In genomic region chr12:91774811-91775284, GRCm38 (mm10) we compare ENCODE assay signal across 9 mouse cellular contexts. TPM values are rescaled to one million over a fixed set of nuclear protein-coding genes. Genes with fewer than 3 reads are reported as not detected.
DNase-seq lines count a peak whose midpoint lies in the region; ATAC-seq and TF ChIP-seq lines count a peak whose summit lies in the region.
"Had no signal": no experiment of that assay in that cellular context is flagged by ENCODE, and none has a peak within 500 bp of the region (broad histone marks: within the 10 kb centered on the region; RNA-seq: fewer than 3 reads in every experiment).

No protein-coding gene starts in this region.

- no peaks in the 10 kb centered on the region for H3K27me3 ChIP-seq in hindbrain, postnatal 0 days (ENCODE audit: insufficient read depth, low read length)
- H3K27me3 ChIP-seq in hindbrain, embryonic 12.5 days: peaks cover 4% of the 10 kb centered on the region; the same call in 1 of the 2 replicates
- no peaks in the 10 kb centered on the region for H3K27me3 ChIP-seq in C2C12 (ENCODE audit: control insufficient read depth, insufficient read depth, insufficient read length)
- H3K27me3 ChIP-seq in forebrain, embryonic 16.5 days (replicated peaks; ENCODE audit: control insufficient read depth, insufficient read depth, low read length): no peaks in the 10 kb centered on the region
- H3K27me3 ChIP-seq: intestine, embryonic 15.5 days had no signal

- no peaks in the 10 kb centered on the region for H3K79me3 ChIP-seq in C2C12 (ENCODE audit: low read depth)

- no peak for TF ChIP-seq POLR2A in cortical plate, adult 2 months (IDR thresholded peaks at IDR 0.05; ENCODE audit: extremely low read depth, insufficient read depth, low read length)

- no peaks in the 10 kb centered on the region for H3K9me3 ChIP-seq in hindbrain, postnatal 0 days (ENCODE audit: low read length)
- no peaks in the 10 kb centered on the region for H3K9me3 ChIP-seq in hindbrain, embryonic 12.5 days (replicated peaks)
- H3K9me3 ChIP-seq in forebrain, embryonic 16.5 days (ENCODE audit: control insufficient read depth, low read length): no peaks in the 10 kb centered on the region
- H3K9me3 ChIP-seq: intestine, embryonic 15.5 days had no signal

- 67% methylated on average over 8 of the region's 8 CpGs for WGBS in hindbrain, postnatal 0 days
- 75% methylated on average over 8 of the region's 8 CpGs for WGBS in hindbrain, embryonic 12.5 days
- WGBS in forebrain, embryonic 16.5 days: 64% methylated on average over 8 of the region's 8 CpGs

- no peak overlapping the region for H3K4me2 ChIP-seq in hindbrain, postnatal 0 days (ENCODE audit: low read depth, low read length)
- no peak overlapping the region for H3K4me2 ChIP-seq in hindbrain, embryonic 12.5 days (replicated peaks)
- H3K4me2 ChIP-seq in forebrain, embryonic 16.5 days (ENCODE audit: low read length): no peak overlapping the region
- H3K4me2 ChIP-seq: intestine, embryonic 15.5 days had no signal

- no peak overlapping the region for H3K4me3 ChIP-seq in hindbrain, postnatal 0 days (ENCODE audit: low read length)
- H3K4me3 ChIP-seq in hindbrain, embryonic 12.5 days: no peak overlapping the region
- no peak overlapping the region for H3K4me3 ChIP-seq in C2C12 (ENCODE audit: insufficient read depth, poor library complexity, severe bottlenecking)
- no peak overlapping the region for H3K4me3 ChIP-seq in cortical plate, adult 2 months (ENCODE audit: insufficient read depth, low read length)
- H3K4me3 ChIP-seq in forebrain, embryonic 16.5 days (replicated peaks; ENCODE audit: low read length): no peak overlapping the region
- H3K4me3 ChIP-seq: intestine, embryonic 15.5 days had no signal

- TF ChIP-seq CTCF in hindbrain, postnatal 0 days (IDR thresholded peaks at IDR 0.05; ENCODE audit: low read depth): no peak
- TF ChIP-seq CTCF in C2C12 (IDR thresholded peaks at IDR 0.05; ENCODE audit: control insufficient read depth, insufficient read depth, insufficient read length): no peak
- TF ChIP-seq CTCF in cortical plate, adult 2 months (IDR thresholded peaks at IDR 0.05; ENCODE audit: extremely low read depth, insufficient read depth, low read length): no peak

- no peak overlapping the region for H3K9ac ChIP-seq in hindbrain, postnatal 0 days (replicated peaks; ENCODE audit: low read length)
- no peak overlapping the region for H3K9ac ChIP-seq in hindbrain, embryonic 12.5 days
- no peak overlapping the region for H3K9ac ChIP-seq in forebrain, embryonic 16.5 days (replicated peaks; ENCODE audit: low read depth, low read length)
- H3K9ac ChIP-seq: intestine, embryonic 15.5 days had no signal

- ATAC-seq in hindbrain, postnatal 0 days: no peak
- ATAC-seq in hindbrain, embryonic 12.5 days (ENCODE audit: low FRiP score): no peak
- no peak for ATAC-seq in forebrain, embryonic 16.5 days
- ATAC-seq: intestine, embryonic 15.5 days had no signal

- H3K27ac ChIP-seq in hindbrain, postnatal 0 days: peak overlapping the region; percentile 32; the same call in 1 of the 2 replicates
- H3K27ac ChIP-seq in hindbrain, embryonic 12.5 days: no peak overlapping the region
- peak overlapping the region; percentile 70 for H3K27ac ChIP-seq in cortical plate, adult 2 months (ENCODE audit: insufficient read depth, low read length)
- no peak overlapping the region for H3K27ac ChIP-seq in forebrain, embryonic 16.5 days (ENCODE audit: low read length)
- H3K27ac ChIP-seq: intestine, embryonic 15.5 days had no signal

- no peaks in the 10 kb centered on the region for H3K4me1 ChIP-seq in hindbrain, postnatal 0 days (ENCODE audit: insufficient read depth, low read length)
- H3K4me1 ChIP-seq in hindbrain, embryonic 12.5 days: 0 out of 2 replicates have a peak, but pooled peaks cover 5% of the 10 kb centered on the region
- H3K4me1 ChIP-seq in cortical plate, adult 2 months (ENCODE audit: control insufficient read depth, insufficient read depth, low read length): no peaks in the 10 kb centered on the region
- H3K4me1 ChIP-seq in forebrain, embryonic 16.5 days (replicated peaks; ENCODE audit: control insufficient read depth, insufficient read depth, low read length): peaks cover 10% of the 10 kb centered on the region

- peaks cover 8% of the 10 kb centered on the region for H3K79me2 ChIP-seq in C2C12 (ENCODE audit: control insufficient read depth, insufficient read depth)

- DNase-seq in hindbrain, postnatal 0 days (ENCODE audit: low spot score): peak; percentile 59
- DNase-seq in induced T-regulatory cell, adult 2 months (ENCODE audit: low read depth): peak; percentile 55
- no peak for DNase-seq in spleen, postnatal 10 days (ENCODE audit: low spot score in 2 of 2)
- no peak for DNase-seq in cerebellum, postnatal 4 days (ENCODE audit: low spot score in 2 of 2)

- H3K36me3 ChIP-seq in hindbrain, postnatal 0 days (ENCODE audit: insufficient read depth, low read length): no peaks in the 10 kb centered on the region
- no peaks in the 10 kb centered on the region for H3K36me3 ChIP-seq in hindbrain, embryonic 12.5 days
- no peaks in the 10 kb centered on the region for H3K36me3 ChIP-seq in C2C12 (ENCODE audit: control insufficient read depth, insufficient read depth)
- H3K36me3 ChIP-seq in forebrain, embryonic 16.5 days (ENCODE audit: control insufficient read depth, insufficient read depth): no peaks in the 10 kb centered on the region
- H3K36me3 ChIP-seq: intestine, embryonic 15.5 days had no signal

- H3ac ChIP-seq in C2C12 (ENCODE audit: control insufficient read depth, insufficient read length, low read depth): no peak overlapping the region

TF ChIP-seq in C2C12, 6 proteins besides CTCF, POLR2A, EP300 and RAD21:
- TF ChIP-seq FOSL1 (IDR thresholded peaks at IDR 0.05; ENCODE audit: insufficient read depth, low read length, poor library complexity, severe bottlenecking): peak; percentile 19
- no peak for TF ChIP-seq USF1 (IDR thresholded peaks at IDR 0.05; ENCODE audit: low read depth)

RNA-seq across cellular contexts. Expression of gene Ston2, which starts 13.3 kb away (rescaled TPM):
- total RNA-seq in hindbrain, postnatal 0 days (2014; rRNA removed): 21.9 and 22.0 TPM in 2 replicates
- polyA plus RNA-seq in hindbrain, postnatal 0 days (2015; fragmentation: Nextera tagmentation; extraction: Ambion mirVana): 7.7 and 8.0 TPM in 2 replicates
- polyA plus RNA-seq in hindbrain, embryonic 12.5 days (2016; fragmentation: Nextera tagmentation; extraction: Ambion mirVana): 6.7 and 8.0 TPM in 2 replicates
- polyA plus RNA-seq in C2C12 (2012; fragmentation: generic; extraction: Trizol): 11.6 TPM
- 11.3 and 11.6 TPM in 2 replicates for polyA plus RNA-seq in cortical plate, adult 2 months (2012; rRNA removed)
- 4.7 and 6.4 TPM in 2 replicates for polyA plus RNA-seq in forebrain, embryonic 16.5 days (2015; fragmentation: Nextera tagmentation; extraction: Ambion mirVana)

Comparison
In these comparisons a context has a peak if more than half of its experiments do, and no peak if none do; other contexts are left out.
1. H3K27ac ChIP-seq: peak in hindbrain, postnatal 0 days (single experiment) and cortical plate, adult 2 months (single experiment); none in hindbrain, embryonic 12.5 days (single experiment) and forebrain, embryonic 16.5 days (single experiment).
2. DNase-seq: peak in hindbrain, postnatal 0 days (single experiment) and induced T-regulatory cell, adult 2 months (single experiment); none in spleen, postnatal 10 days (0 of 2) and cerebellum, postnatal 4 days (0 of 2).